Mouse (Mus musculus): Measurements from ENCODE around the gene Tmem164.

Tmem164 gene

GRCm38 (mm10) chrX:142688509-142688908, 7.3 kb downstream of the Tmem164 start:
- no peak for DNase-seq (ENCODE audit: low read depth, low spot score)

- DNase-seq (ENCODE audit: low read depth, low spot score), result no peak
Observed at GRCm38 (mm10) chrX:142693256-142693655, 12.1 kb downstream of the Tmem164 start.

GRCm38 (mm10) chrX:142694338-142694737, 13.1 kb downstream of the Tmem164 start:
- no peak for DNase-seq (ENCODE audit: low read depth, low spot score)

- no peak for DNase-seq (ENCODE audit: low read depth, low spot score)
Observed at GRCm38 (mm10) chrX:142694856-142695255, 13.7 kb downstream of the Tmem164 start.

- DNase-seq (ENCODE audit: low read depth, low spot score), result no peak
Observed at GRCm38 (mm10) chrX:142696789-142697188, 15.6 kb downstream of the Tmem164 start.

GRCm38 (mm10) chrX:142697545-142698204, 16.5 kb downstream of the Tmem164 start:
- no peak for DNase-seq (ENCODE audit: low read depth, low spot score)

- DNase-seq (ENCODE audit: low read depth, low spot score), result no peak
Observed at GRCm38 (mm10) chrX:142698212-142698611, 17.0 kb downstream of the Tmem164 start.

GRCm38 (mm10) chrX:142702094-142702493, 20.9 kb downstream of the Tmem164 start:
- no peak for DNase-seq (ENCODE audit: low read depth, low spot score)

- no peak for DNase-seq (ENCODE audit: low read depth, low spot score)
Observed at GRCm38 (mm10) chrX:142702566-142702965, 21.4 kb downstream of the Tmem164 start.

- no peak for DNase-seq (ENCODE audit: low read depth, low spot score)
Observed at GRCm38 (mm10) chrX:142703953-142704352, 22.7 kb downstream of the Tmem164 start.

GRCm38 (mm10) chrX:142708257-142708656, 27.1 kb downstream of the Tmem164 start:
- DNase-seq (ENCODE audit: low read depth, low spot score), result no peak

- DNase-seq (ENCODE audit: low read depth, low spot score), result no peak
Observed at GRCm38 (mm10) chrX:142716014-142716413, 34.8 kb downstream of the Tmem164 start.

- no peak for DNase-seq (ENCODE audit: low read depth, low spot score)
Observed at GRCm38 (mm10) chrX:142717958-142718478, 36.8 kb downstream of the Tmem164 start.

- DNase-seq (ENCODE audit: low read depth, low spot score), result no peak
Observed at GRCm38 (mm10) chrX:142718759-142719158, 37.6 kb downstream of the Tmem164 start.

GRCm38 (mm10) chrX:142721897-142722296, 40.7 kb downstream of the Tmem164 start:
- DNase-seq (ENCODE audit: low read depth, low spot score), result no peak

- no peak for DNase-seq (ENCODE audit: low read depth, low spot score)
Observed at GRCm38 (mm10) chrX:142724203-142724602, 43.0 kb downstream of the Tmem164 start.

GRCm38 (mm10) chrX:142725571-142725970, 44.4 kb downstream of the Tmem164 start:
- DNase-seq (ENCODE audit: low read depth, low spot score), result no peak

GRCm38 (mm10) chrX:142726311-142726710, 45.1 kb downstream of the Tmem164 start:
- DNase-seq (ENCODE audit: low read depth, low spot score), result no peak

GRCm38 (mm10) chrX:142727847-142728246, 46.6 kb downstream of the Tmem164 start:
- no peak for DNase-seq (ENCODE audit: low read depth, low spot score)

- DNase-seq (ENCODE audit: low read depth, low spot score), result no peak
Observed at GRCm38 (mm10) chrX:142729040-142729439, 47.8 kb downstream of the Tmem164 start.

GRCm38 (mm10) chrX:142729482-142729881, 48.3 kb downstream of the Tmem164 start:
- DNase-seq (ENCODE audit: low read depth, low spot score), result no peak

- DNase-seq (ENCODE audit: low read depth, low spot score), result no peak
Observed at GRCm38 (mm10) chrX:142737099-142737498, 55.9 kb downstream of the Tmem164 start.

- peak; percentile 27 for DNase-seq (ENCODE audit: low read depth, low spot score)
Observed at GRCm38 (mm10) chrX:142737719-142738118, 56.5 kb downstream of the Tmem164 start.

- DNase-seq (ENCODE audit: low read depth, low spot score), result no peak
Observed at GRCm38 (mm10) chrX:142747428-142747827, 66.2 kb downstream of the Tmem164 start.

All from skeletal muscle tissue, adult 2 months (tissue).